Mouse (Mus musculus): ENCODE results near the gene Ptgir.

GRCm38 (mm10) chr7:16908859-16909258, 2.6 kb downstream of the Ptgir start:
- TF ChIP-seq CTCF (IDR thresholded peaks at IDR 0.05; ENCODE audit: control insufficient read depth, insufficient read depth, low read length) (no peak), POLR2A (IDR thresholded peaks at IDR 0.05; ENCODE audit: borderline replicate concordance, control insufficient read depth, low read depth, low read length) (0 out of 2 replicates have a peak, but pooled peaks have one; percentile 26)

Measured in bone marrow, adult 2 months (tissue).